Mouse (Mus musculus): Measurements from ENCODE around the gene Stxbp5.

Gene Stxbp5

GRCm38 (mm10) chr10:9857850-9858249 lies 43.0 kb downstream of the Stxbp5 start:
- no peak for DNase-seq (ENCODE audit: low spot score in 2 of 2)

DNA sequence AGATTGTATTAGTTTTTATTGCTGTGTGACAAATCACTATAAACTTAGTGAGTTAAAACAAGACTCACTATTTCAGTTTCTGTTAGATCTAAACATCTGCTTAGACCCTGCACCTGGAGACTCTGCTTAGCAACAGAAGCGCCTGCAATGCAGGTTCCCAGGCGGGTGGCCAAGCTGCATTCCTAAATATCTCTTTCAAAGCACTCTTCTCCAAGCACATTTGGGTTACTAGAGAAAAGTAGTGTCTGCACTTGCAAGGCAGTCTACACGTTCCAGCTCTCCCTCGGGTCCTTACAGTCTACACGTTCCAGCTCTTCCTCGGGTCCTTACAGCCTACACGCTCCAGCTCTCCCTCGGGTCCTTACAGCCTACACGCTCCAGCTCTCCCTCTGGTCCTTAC lies 44.1 kb downstream of the Stxbp5 start:
- DNase-seq (ENCODE audit: low spot score in 2 of 2), result no peak

DNA sequence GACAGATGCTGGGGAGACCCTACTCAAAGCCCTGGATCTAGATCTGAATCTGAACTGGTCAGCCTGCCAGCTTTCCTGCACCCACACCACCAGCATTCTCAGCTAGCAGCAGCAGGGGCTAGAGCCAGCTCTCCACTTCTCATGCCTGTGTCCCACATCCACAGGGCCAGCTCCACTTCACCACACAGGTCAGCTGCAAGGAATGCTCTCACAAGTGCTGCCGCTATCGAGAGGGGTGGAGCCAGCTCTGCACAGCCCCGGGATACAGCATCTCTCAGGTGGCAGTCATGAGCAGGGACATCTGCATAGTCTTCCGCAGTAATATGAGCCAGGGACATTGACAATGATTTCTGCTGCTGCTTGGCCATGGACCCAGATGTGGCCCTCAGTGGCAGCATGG lies 54.5 kb downstream of the Stxbp5 start:
- DNase-seq (ENCODE audit: low spot score in 2 of 2), result no peak

- DNase-seq (ENCODE audit: low spot score in 2 of 2), result no peak
Measured at GRCm38 (mm10) chr10:9839408-9839807, 61.5 kb downstream of the Stxbp5 start.

- DNase-seq (ENCODE audit: low spot score in 2 of 2), result no peak
Measured at GRCm38 (mm10) chr10:9834986-9835385, 65.9 kb downstream of the Stxbp5 start.

DNA sequence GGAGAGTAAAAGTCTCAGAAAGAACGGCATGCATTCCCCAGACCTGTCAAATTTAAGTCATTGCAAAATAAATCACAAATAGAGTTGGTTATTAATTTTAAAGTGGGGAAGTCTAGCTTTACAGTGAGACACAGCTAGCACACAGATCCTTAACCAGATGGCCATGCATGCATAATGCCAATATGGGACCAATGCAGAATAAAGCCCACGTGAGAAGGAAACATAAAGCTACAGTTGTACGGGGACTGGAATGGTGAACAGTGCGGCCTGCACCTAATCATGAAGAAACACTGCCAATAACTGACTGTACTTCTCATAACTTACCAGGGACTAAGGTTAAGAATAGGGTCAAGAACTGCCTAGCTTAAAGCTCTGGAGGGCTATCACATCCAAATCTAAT lies 67.9 kb downstream of the Stxbp5 start:
- no peak for DNase-seq (ENCODE audit: low spot score in 2 of 2)

DNA sequence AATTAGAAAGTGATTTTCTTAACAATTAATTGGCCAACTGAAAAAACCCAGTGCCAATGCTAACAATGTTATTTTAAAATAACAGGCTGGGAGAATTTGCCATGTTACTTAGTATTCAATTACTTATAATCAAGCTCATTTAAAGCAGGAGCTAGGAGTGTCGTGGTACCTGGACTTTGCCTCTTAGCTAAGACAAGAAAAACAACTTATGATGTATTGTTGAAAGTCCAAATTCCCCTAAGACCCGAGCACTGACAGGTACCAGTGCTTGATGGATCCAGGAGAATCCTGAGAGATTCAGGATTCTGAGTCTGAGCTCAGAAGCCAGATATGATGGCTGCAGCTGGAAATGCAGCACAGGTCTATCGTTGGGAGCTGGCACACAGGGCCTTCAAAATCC lies 71.1 kb downstream of the Stxbp5 start:
- no peak for DNase-seq (ENCODE audit: low spot score in 2 of 2)

- DNase-seq (ENCODE audit: low spot score in 2 of 2), result no peak
Measured at GRCm38 (mm10) chr10:9821299-9821698, 79.6 kb downstream of the Stxbp5 start.

GRCm38 (mm10) chr10:9818574-9818973 lies 82.3 kb downstream of the Stxbp5 start:
- DNase-seq (ENCODE audit: low spot score in 2 of 2), result no peak

- no peak for DNase-seq (ENCODE audit: low spot score in 2 of 2)
Measured at GRCm38 (mm10) chr10:9813926-9814325, 87.0 kb downstream of the Stxbp5 start.

- DNase-seq (ENCODE audit: low spot score in 2 of 2), result no peak
Measured at GRCm38 (mm10) chr10:9807596-9807995, 93.3 kb downstream of the Stxbp5 start.

DNA sequence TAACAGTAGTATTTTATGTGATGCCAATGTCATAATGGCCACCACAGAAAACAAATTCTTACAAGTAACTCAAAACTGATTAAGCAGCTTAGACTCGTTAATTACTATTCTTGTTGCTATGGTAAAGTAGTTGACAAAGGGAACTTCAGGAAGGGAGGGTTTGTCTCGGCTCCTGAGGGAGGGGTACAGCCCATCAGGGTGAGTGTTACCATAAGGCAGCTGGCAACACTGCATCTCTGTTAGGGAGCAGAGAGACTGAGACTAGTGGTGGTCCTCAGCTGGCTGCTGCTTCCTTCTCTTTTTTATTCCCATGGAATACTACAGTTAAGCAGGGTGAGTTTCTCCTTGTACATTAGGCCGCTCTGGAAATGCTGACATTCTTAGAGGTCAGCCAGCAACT lies 95.5 kb downstream of the Stxbp5 start:
- no peak for DNase-seq (ENCODE audit: low spot score in 2 of 2)

- no peak for DNase-seq (ENCODE audit: low spot score in 2 of 2)
Measured at GRCm38 (mm10) chr10:9803126-9803525, 97.8 kb downstream of the Stxbp5 start.

DNA sequence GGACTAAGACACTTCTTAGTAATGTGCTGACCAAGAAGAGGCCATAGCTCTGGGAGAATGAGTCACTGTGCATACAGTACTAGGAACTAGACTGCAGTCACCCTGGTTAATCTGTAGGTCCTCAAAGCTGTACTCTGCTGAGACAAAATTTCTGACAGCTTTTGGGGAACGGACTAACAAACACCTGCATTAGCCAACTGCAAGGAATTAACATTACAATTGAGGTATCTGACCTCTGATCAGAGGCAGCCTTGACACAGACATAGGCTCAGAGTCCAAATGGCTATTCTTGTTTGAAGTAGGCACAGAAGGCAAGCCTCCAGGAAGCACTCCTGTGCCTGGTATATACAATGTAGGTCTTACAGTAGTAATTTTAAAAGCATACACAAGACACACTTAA lies 99.3 kb downstream of the Stxbp5 start:
- DNase-seq (ENCODE audit: low spot score in 2 of 2), result no peak

- DNase-seq (ENCODE audit: low spot score in 2 of 2), result no peak
Measured at GRCm38 (mm10) chr10:9799085-9799484, 101.8 kb downstream of the Stxbp5 start.

DNA sequence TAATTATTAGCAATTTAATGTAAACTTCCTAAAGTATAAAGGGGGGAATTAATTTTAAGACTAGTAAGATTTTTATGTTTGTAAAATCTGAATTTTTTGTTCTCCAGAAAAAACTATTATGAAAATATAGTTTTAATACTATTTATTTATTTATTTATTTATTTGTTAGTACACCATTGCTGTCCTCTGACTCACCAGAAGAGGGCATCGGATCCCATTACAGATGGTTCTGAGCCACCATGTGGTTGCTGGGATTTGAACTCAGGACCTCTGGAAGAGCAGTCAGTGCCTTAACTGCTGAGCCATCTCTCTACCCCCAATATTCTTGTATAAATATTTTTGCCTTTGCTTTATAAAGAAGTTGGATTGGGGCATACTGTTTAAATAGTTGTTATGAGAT lies 104.5 kb downstream of the Stxbp5 start:
- DNase-seq (ENCODE audit: low spot score in 2 of 2), result no peak

- no peak for DNase-seq (ENCODE audit: low spot score in 2 of 2)
Measured at GRCm38 (mm10) chr10:9794429-9794828, 106.5 kb downstream of the Stxbp5 start.

DNA sequence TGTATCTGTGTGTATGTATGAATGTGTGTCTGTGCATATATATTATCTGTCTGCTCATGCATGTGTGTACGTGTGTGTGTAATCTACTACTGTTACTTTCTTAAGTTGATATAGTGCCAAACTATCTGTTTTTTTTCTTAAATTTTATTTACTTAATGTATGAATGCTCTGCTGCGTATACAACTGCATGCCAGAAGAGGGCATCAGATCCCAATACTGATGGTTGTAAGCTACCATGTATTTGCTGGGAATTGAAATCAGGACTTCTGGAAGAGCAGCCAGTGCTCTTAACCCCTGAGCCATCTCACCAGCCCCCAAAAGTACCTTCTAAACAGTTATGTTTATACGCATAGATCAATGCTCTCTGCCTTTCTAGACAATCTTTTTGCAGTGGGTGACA lies 109.9 kb downstream of the Stxbp5 start:
- no peak for DNase-seq (ENCODE audit: low spot score in 2 of 2)

GRCm38 (mm10) chr10:9786461-9786860 lies 114.4 kb downstream of the Stxbp5 start:
- DNase-seq (ENCODE audit: low spot score in 2 of 2), result no peak

- no peak for DNase-seq (ENCODE audit: low spot score in 2 of 2)
Measured at GRCm38 (mm10) chr10:9785651-9786050, 115.2 kb downstream of the Stxbp5 start.

DNA sequence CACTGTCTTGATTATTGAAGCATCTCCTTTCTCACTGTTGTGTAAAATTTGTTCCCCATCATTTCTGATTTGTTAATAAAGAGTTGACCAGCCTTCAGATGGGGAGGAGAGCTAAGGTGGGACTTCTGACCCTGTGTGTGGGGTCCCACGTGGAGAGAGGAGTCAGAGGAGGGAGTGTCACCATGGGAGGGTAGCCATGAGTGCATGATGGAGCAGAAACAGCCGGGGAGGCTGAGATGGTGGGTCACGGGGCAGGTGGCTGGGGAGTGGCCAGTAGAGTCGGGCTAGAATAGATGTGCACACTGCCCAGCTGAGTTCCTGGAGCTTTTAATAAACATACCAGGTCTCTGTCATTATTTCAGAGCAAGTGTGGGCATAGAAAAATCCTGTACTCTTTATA lies 121.0 kb downstream of the Stxbp5 start:
- DNase-seq (ENCODE audit: low spot score in 2 of 2), result no peak

DNA sequence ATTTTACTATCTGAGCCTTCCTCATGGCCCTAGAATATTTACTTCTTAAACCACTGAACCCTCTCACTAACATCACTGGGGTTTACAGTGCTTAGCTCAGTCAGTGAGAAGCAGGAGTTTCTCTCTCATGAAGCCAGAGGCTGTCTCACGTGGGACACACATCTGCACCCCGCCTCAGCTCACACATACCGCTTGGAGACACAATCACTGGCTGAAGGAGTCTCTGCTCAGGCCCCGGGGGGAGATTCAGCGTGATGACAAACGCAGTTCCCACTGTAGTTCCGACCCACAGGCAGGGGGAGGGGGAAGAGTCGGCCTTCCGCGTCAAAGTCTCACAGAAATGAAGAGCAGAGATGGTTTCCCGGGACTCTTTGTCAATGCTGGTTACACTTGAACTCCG lies 130.6 kb downstream of the Stxbp5 start:
- no peak for DNase-seq (ENCODE audit: low spot score in 2 of 2)

DNA sequence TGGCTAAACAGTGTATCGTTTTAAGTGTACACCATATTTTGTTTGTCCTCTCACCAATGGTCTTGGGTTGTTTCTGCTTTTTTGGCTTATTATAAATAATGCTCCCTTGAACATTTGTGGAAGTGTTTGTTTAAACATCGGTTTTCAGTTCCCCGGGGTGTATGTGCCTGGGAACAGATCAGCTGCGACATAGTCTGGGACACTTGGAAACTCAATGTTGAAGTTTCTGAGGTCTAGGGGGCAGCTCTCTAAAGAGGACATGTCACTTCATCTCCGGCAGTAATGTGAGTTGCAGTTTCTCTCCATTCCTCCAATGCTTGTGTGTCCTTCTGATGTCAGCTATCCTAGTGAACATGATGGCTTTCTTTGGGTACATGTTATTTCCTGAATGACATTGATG lies 137.0 kb downstream of the Stxbp5 start:
- no peak for DNase-seq (ENCODE audit: low spot score in 2 of 2)

DNA sequence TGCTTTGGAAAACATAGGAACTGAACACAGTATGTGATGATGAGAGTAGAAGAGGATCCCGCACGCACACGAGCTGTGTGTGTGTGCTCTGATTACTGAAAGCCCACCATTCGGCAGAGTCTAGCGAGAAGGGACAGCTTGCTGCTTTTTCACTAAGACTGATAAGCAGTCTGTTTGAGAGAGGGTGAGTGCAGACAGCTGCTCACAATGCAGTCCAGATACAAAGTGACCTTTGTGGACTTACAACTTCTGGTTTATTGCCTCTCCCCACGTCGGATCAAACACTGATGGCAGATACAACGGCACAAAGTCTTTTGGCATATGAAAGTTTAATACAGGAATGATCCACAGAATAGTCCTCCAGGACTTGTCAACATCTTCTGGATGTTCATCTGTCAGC lies 140.6 kb downstream of the Stxbp5 start:
- DNase-seq (ENCODE audit: low spot score in 2 of 2), result no peak

DNA sequence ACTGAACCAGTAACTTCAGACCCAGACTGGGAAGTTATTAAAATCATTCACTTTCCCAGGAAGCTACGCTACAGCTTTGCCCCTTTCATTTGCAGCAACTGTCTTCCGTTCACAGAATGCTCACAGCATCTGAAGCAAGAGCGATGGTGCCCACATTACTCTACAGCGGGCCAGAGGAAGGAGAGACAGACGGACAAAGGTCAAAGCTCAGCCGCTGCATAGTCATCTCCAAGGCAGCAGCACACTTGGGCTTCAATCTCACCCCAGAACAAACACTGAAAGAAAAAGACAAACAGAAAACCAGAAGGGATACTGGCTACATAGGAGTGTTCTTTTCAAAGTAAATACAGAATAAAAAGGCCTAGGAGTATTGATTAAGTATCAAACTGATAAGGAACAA lies 144.3 kb downstream of the Stxbp5 start:
- no peak for DNase-seq (ENCODE audit: low spot score in 2 of 2)

Data from urinary bladder, postnatal 36 days (tissue).